Mouse (Mus musculus) testis, adult 2 months (tissue): Measurements from ENCODE around the gene Nt5c2.

ENCODE experiments used
- CTCF ChIP-seq: fragments of 200-500 bp; IDR thresholded peaks from 2 replicates; pipeline ENCODE4 v1.5.1; 2012; ENCODE audit warnings: low read depth, mild to moderate bottlenecking, inconsistent platforms, low read length, moderate library complexity; ENCODE audit not compliant: control insufficient read depth, insufficient read depth, insufficient replicate concordance
- POLR2A ChIP-seq: fragments of 200-500 bp; IDR thresholded peaks from 2 replicates; pipeline ENCODE4 v1.6.1; 2012; ENCODE audit warnings: low read depth, mild to moderate bottlenecking, inconsistent platforms, low read length, moderate library complexity; ENCODE audit not compliant: control insufficient read depth

DNA sequence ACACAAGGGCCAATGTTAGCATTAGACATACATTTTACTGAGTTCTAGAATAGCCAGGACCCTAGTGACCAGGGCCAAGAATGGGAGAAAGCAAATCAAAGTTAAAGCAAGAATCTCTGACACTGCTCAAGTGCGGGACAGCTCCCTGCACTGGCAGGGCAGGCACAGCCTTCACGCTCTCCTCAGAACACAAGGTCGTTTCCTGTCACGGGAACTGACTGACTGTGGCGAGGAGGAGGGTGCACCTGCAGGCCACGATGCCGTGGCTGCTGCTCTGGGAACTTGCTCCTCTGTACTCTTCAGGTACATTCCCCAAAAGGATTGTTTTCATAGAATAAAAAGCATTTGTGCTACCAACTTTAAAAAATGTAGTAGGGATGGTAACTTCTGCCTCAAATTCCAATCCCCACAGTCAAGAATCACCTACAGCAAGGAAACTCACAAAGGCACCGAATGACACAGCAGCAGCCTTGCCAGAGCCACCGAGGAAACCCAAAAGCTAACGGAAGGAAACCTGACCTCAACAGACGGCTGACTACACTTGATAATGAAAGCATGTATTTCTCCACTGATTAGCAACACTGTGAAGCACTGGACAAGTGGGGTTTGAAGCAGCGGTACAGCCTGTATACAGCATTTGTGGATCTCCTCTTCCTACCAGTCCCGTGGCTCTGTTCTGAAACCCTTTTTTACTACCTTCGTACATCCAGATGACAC, 127.0 kb downstream of the Nt5c2 start:
- no peak for TF ChIP-seq CTCF
- no peak for TF ChIP-seq POLR2A
